Mouse (Mus musculus) ES-E14 (cell line): Measurements from ENCODE around the gene Myo1g. TPM values are rescaled to one million over a fixed set of nuclear protein-coding genes. Genes with fewer than 3 reads are reported as not detected.
A peak's percentile ranks its signal among the peaks of the same experiment; 100 is the strongest.

Experiments used
- DNase-seq: peaks from one replicate; pipeline ENCODE4 v3.0.0-alpha.2; 2013; ENCODE audit warnings: low read depth, low spot score
- H3K27ac ChIP-seq: 2 replicates; pipeline ENCODE4 v1.5.1; 2012; ENCODE audit warnings: low read depth, mild to moderate bottlenecking, low read length, moderate library complexity, mixed read lengths; ENCODE audit not compliant: poor library complexity, insufficient read depth, severe bottlenecking
- H3K36me3 ChIP-seq: 2 replicates; pipeline ENCODE4 v1.6.1; 2012; ENCODE audit warnings: mild to moderate bottlenecking, low read length, moderate library complexity, mixed read lengths; ENCODE audit not compliant: control insufficient read depth, poor library complexity, insufficient read depth, severe bottlenecking
- H3K4me1 ChIP-seq, 2 experiments: fragments of 150-350 bp in 1 of 2; sonication (generic) in 1 of 2; 2 replicates each; pipeline ENCODE4 v1.6.1; 2012; ENCODE audit warnings: low read length in 2 of 2, mild to moderate bottlenecking in 1 of 2, mixed read lengths in 1 of 2; ENCODE audit not compliant: control insufficient read depth in 2 of 2, insufficient read depth in 2 of 2, poor library complexity in 1 of 2
- H3K4me3 ChIP-seq, 2 experiments: fragments of 150-350 bp in 1 of 2; sonication (generic) in 1 of 2; 2 replicates each; pipeline ENCODE4 v1.5.1; 2012; ENCODE audit warnings: low read length in 2 of 2, low read depth in 1 of 2, mild to moderate bottlenecking in 1 of 2, mixed read lengths in 1 of 2; ENCODE audit not compliant: insufficient read depth in 1 of 2, poor library complexity in 1 of 2, severe bottlenecking in 1 of 2
- H3K9ac ChIP-seq: 2 replicates; pipeline ENCODE4 v1.6.1; 2012; ENCODE audit warnings: low read depth, mild to moderate bottlenecking, low read length, mixed read lengths; ENCODE audit not compliant: poor library complexity, insufficient read depth, severe bottlenecking
- H3K9me3 ChIP-seq: fragments of 150-350 bp; sonication (generic); 2 replicates; pipeline ENCODE4 v1.6.1; 2012; ENCODE audit warnings: low read depth, mild to moderate bottlenecking, low read length; ENCODE audit not compliant: control insufficient read depth, insufficient read depth
- CHD2 ChIP-seq: IDR thresholded peaks from 2 replicates; pipeline ENCODE4 v1.6.1; 2014; ENCODE audit warnings: mild to moderate bottlenecking, low read depth, low read length, inconsistent platforms
- HCFC1 ChIP-seq: IDR thresholded peaks from 2 replicates; pipeline ENCODE4 v1.6.1; 2012; ENCODE audit warnings: low read length, inconsistent platforms, borderline replicate concordance; ENCODE audit not compliant: insufficient read depth
- MAFK ChIP-seq: IDR thresholded peaks from 2 replicates; pipeline ENCODE4 v1.6.1; 2014; ENCODE audit warnings: mild to moderate bottlenecking, low read depth, low read length, inconsistent platforms; ENCODE audit not compliant: insufficient read depth
- ZC3H11A ChIP-seq: IDR thresholded peaks from 2 replicates; pipeline ENCODE4 v1.6.1; 2012; ENCODE audit warnings: low read depth, mild to moderate bottlenecking, inconsistent platforms, low read length, borderline replicate concordance
- ZNF384 ChIP-seq: IDR thresholded peaks from 2 replicates; pipeline ENCODE4 v1.6.1; 2012; ENCODE audit warnings: low read depth, low read length, inconsistent platforms
- in situ Hi-C, 2 experiments: fragments of 600-800 bp; cut with MboI; formaldehyde crosslinking; loops; one replicate each; pipeline ENCODE4 v1.15.1; 2025; ENCODE audit warnings: low sequenced_read_pairs in 2 of 2, inconsistent platforms in 1 of 2; ENCODE audit not compliant: unreplicated experiment in 2 of 2
- total RNA-seq: library from RNA; depleted of rRNA; stranded (reverse); fragments of 300-350 nt; gene quantifications from 2 replicates; pipeline ENCODE4 v1.2.3, GENCODE M21; 2012

Gene Myo1g
- total RNA-seq, 1 experiment: 11.6 TPM

GRCm38 (mm10) chr11:6524165-6524879, 3.6 kb upstream of the Myo1g start:
- H3K4me3 ChIP-seq: no peak overlapping the region
- no peaks in the 10 kb centered on the region for H3K9me3 ChIP-seq
- H3K9ac ChIP-seq: no peak overlapping the region
- H3K4me1 ChIP-seq: peaks cover 0 to 10% of the 10 kb centered on the region in 2 experiments; a peak in 3 of 4 replicates
- in situ Hi-C loops: no loop called here
- H3K27ac ChIP-seq: no peak overlapping the region
- no peak for DNase-seq
- H3K36me3 ChIP-seq: peaks cover 33% of the 10 kb centered on the region
- TF ChIP-seq CHD2: no peak
- TF ChIP-seq MAFK: no peak
- no peak for TF ChIP-seq ZC3H11A
- TF ChIP-seq HCFC1: no peak
- TF ChIP-seq ZNF384: peak; percentile 53; the same call in 1 of the 2 replicates

GRCm38 (mm10) chr11:6523662-6524088, 2.9 kb upstream of the Myo1g start:
- in situ Hi-C loops: no loop called here
- Histone ChIP-seq H3K4me1 (peaks cover 3 to 15% of the 10 kb centered on the region in 2 experiments), H3K9ac (no peak overlapping the region)

GRCm38 (mm10) chr11:6522782-6523525, 2.2 kb upstream of the Myo1g start:
- no peak overlapping the region for H3K9ac ChIP-seq
- TF ChIP-seq MAFK (no peak), HCFC1 (no peak), CHD2 (no peak), ZC3H11A (no peak), ZNF384 (no peak)
- DNase-seq: no peak
- H3K27ac ChIP-seq: no peak overlapping the region
- no peak overlapping the region for H3K4me3 ChIP-seq
- H3K9me3 ChIP-seq: no peaks in the 10 kb centered on the region
- in situ Hi-C loops: no loop called here
- H3K4me1 ChIP-seq: peaks cover 3 to 16% of the 10 kb centered on the region in 2 experiments
- peaks cover 30% of the 10 kb centered on the region for H3K36me3 ChIP-seq

More at GRCm38 (mm10) chr11:6523662-6524088, 2.9 kb upstream of the Myo1g start:
- TF ChIP-seq ZC3H11A: no peak
- TF ChIP-seq CHD2: peak; percentile 10; the same call in 1 of the 2 replicates
- TF ChIP-seq ZNF384: peak; percentile 97
- TF ChIP-seq MAFK: no peak
- TF ChIP-seq HCFC1: no peak
- Histone ChIP-seq H3K36me3 (peaks cover 33% of the 10 kb centered on the region), H3K4me3 (no peak overlapping the region), H3K9me3 (no peaks in the 10 kb centered on the region), H3K27ac (no peak overlapping the region)
- no peak for DNase-seq

GRCm38 (mm10) chr11:6519491-6520033, 1.2 kb downstream of the Myo1g start:
- H3K4me1 ChIP-seq: peaks cover 5 to 16% of the 10 kb centered on the region in 2 experiments; a peak in 3 of 4 replicates
- H3K4me3 ChIP-seq: 0 out of 4 replicates have a peak overlapping the region, but pooled peaks of 1 of the 2 experiments have one; percentile 9
- no peaks in the 10 kb centered on the region for H3K9me3 ChIP-seq
- DNase-seq: no peak
- peak overlapping the region; percentile 17; the same call in 1 of the 2 replicates for H3K9ac ChIP-seq
- H3K27ac ChIP-seq: no peak overlapping the region; the same call in 1 of the 2 replicates
- no peak for TF ChIP-seq ZC3H11A
- in situ Hi-C loops: no loop called here
- H3K36me3 ChIP-seq: no peaks in the 10 kb centered on the region
